Mouse (Mus musculus): ENCODE results near the gene Dnali1.

Dnali1 gene

GRCm38 (mm10) chr4:125065517-125066307, at the start of gene Dnali1:
TSS of gene Dnali1 (minus strand) at chr4:125065703.
- DNase-seq (ENCODE audit: low spot score in 2 of 2): peak in 1 of 2 experiments; percentile 34

GRCm38 (mm10) chr4:125115081-125115480, 49.6 kb upstream of the Dnali1 start:
- DNase-seq (ENCODE audit: low spot score in 2 of 2): no peak

- peak; percentile 81 to 89 for DNase-seq (ENCODE audit: low spot score in 2 of 2)
Observed at GRCm38 (mm10) chr4:125114638-125115037, 49.1 kb upstream of the Dnali1 start.

- DNase-seq (ENCODE audit: low spot score in 2 of 2): no peak
Observed at GRCm38 (mm10) chr4:125105354-125105753, 39.9 kb upstream of the Dnali1 start.

- no peak for DNase-seq (ENCODE audit: low spot score in 2 of 2)
Observed at GRCm38 (mm10) chr4:125101334-125101733, 35.8 kb upstream of the Dnali1 start.

- DNase-seq (ENCODE audit: low spot score in 2 of 2): peak; percentile 57 to 82
Observed at GRCm38 (mm10) chr4:125099458-125099857, 34.0 kb upstream of the Dnali1 start.

GRCm38 (mm10) chr4:125097412-125097811, 31.9 kb upstream of the Dnali1 start:
- DNase-seq (ENCODE audit: low spot score in 2 of 2): no peak

- no peak for DNase-seq (ENCODE audit: low spot score in 2 of 2)
Observed at GRCm38 (mm10) chr4:125096066-125096465, 30.6 kb upstream of the Dnali1 start.

GRCm38 (mm10) chr4:125093031-125093430, 27.5 kb upstream of the Dnali1 start:
- DNase-seq (ENCODE audit: low spot score in 2 of 2): no peak

- DNase-seq (ENCODE audit: low spot score in 2 of 2): peak; percentile 50 to 62
Observed at GRCm38 (mm10) chr4:125085346-125085841, 19.9 kb upstream of the Dnali1 start.

GRCm38 (mm10) chr4:125084403-125085345, 19.2 kb upstream of the Dnali1 start, which contains the start of gene Meaf6:
TSS of gene Meaf6 (plus strand) at chr4:125085134.
- peak; percentile 78 to 85 for DNase-seq (ENCODE audit: low spot score in 2 of 2)

- DNase-seq (ENCODE audit: low spot score in 2 of 2): no peak
Observed at GRCm38 (mm10) chr4:125078698-125079097, 13.2 kb upstream of the Dnali1 start.

GRCm38 (mm10) chr4:125077700-125078099, 12.2 kb upstream of the Dnali1 start:
- DNase-seq (ENCODE audit: low spot score in 2 of 2): no peak

- DNase-seq (ENCODE audit: low spot score in 2 of 2): peak; percentile 86 to 90
Observed at GRCm38 (mm10) chr4:125066490-125067370, 1.2 kb upstream of the Dnali1 start, which contains the start of gene Snip1. TSS of gene Snip1 (plus strand) at chr4:125066672.

- DNase-seq (ENCODE audit: low spot score in 2 of 2): no peak
Observed at GRCm38 (mm10) chr4:125063829-125064228, 1.7 kb downstream of the Dnali1 start.

- DNase-seq (ENCODE audit: low spot score in 2 of 2): peak in 1 of 2 experiments; percentile 52
Observed at GRCm38 (mm10) chr4:125059025-125059424, 6.5 kb downstream of the Dnali1 start.

- no peak for DNase-seq (ENCODE audit: low spot score in 2 of 2)
Observed at GRCm38 (mm10) chr4:125058033-125058432, 7.5 kb downstream of the Dnali1 start.

GRCm38 (mm10) chr4:125057273-125057672, 8.2 kb downstream of the Dnali1 start:
- no peak for DNase-seq (ENCODE audit: low spot score in 2 of 2)

- DNase-seq (ENCODE audit: low spot score in 2 of 2): no peak
Observed at GRCm38 (mm10) chr4:125056476-125056875, 9.0 kb downstream of the Dnali1 start.

- DNase-seq (ENCODE audit: low spot score in 2 of 2): no peak
Observed at GRCm38 (mm10) chr4:125055385-125055784, 10.1 kb downstream of the Dnali1 start.

GRCm38 (mm10) chr4:125044454-125044853, 21.0 kb downstream of the Dnali1 start:
- no peak for DNase-seq (ENCODE audit: low spot score in 2 of 2)
